Mouse (Mus musculus) spleen, postnatal 14 days (tissue): ENCODE results near the gene Ccdc28a.

Source experiments
- DNase-seq, 2 experiments: peaks; one replicate each; pipeline ENCODE4 v3.0.0; 2021 to 2022; ENCODE audit warnings: low spot score in 2 of 2

The Ccdc28a gene

GRCm38 (mm10) chr10:18234560-18235401 lies at the start of gene Ccdc28a:
TSS of gene Ccdc28a (minus strand) at chr10:18234998.
- DNase-seq: peak; percentile 81 to 92

GRCm38 (mm10) chr10:18283991-18284390 lies 49.2 kb upstream of the Ccdc28a start:
- no peak for DNase-seq

DNA sequence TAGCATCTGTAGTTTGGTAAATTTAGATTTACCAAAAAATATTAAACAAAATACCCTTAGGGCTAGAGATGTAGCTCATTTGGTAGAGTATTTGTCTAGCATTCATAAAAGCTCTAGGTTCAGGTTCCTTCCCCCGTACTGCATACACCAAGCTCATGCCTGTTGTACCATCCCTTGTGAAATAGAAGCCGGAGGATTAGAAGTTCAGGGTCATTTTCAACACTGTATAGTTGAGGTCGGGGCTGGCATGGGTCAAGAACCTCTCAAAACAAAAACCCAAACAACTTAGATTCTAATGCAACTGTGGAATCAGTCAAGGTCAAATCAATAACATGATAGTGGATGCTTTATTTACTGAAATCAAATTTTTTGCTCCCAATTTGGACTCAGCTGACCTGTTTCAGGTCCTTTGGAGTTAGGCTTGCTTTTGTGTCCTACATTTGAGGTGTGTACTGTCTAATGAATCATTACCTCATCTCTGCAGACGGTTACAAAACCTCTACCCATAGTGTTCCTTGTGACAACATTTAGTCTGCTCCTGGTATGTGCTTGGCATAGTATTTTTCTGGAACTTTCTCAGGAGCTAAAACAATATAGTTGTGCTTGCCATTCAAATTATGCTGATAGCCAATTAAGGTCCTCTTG lies 41.4 kb upstream of the Ccdc28a start:
- DNase-seq: no peak

GRCm38 (mm10) chr10:18251345-18251744 lies 16.5 kb upstream of the Ccdc28a start:
- no peak for DNase-seq

DNA sequence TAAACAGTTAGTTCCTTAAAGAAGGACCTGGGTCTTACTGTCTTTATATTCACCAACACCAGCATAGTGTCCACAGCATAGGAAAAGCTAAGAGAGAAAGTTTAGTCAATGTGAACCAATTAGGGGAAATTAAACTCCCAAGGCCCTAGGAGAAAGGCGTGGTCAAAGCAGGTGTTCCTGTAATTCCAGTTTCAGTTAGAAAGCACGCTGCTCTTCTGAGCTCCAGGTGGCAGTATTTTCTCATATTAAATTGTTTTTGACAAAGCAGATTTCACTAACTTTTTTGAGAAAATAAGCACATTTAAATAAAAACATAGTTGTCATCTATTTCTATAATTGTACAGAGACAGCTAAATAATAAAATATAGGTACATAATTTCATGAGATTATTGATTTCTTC lies 8.8 kb upstream of the Ccdc28a start:
- DNase-seq: no peak

GRCm38 (mm10) chr10:18237191-18237590 lies 2.4 kb upstream of the Ccdc28a start:
- no peak for DNase-seq

DNA sequence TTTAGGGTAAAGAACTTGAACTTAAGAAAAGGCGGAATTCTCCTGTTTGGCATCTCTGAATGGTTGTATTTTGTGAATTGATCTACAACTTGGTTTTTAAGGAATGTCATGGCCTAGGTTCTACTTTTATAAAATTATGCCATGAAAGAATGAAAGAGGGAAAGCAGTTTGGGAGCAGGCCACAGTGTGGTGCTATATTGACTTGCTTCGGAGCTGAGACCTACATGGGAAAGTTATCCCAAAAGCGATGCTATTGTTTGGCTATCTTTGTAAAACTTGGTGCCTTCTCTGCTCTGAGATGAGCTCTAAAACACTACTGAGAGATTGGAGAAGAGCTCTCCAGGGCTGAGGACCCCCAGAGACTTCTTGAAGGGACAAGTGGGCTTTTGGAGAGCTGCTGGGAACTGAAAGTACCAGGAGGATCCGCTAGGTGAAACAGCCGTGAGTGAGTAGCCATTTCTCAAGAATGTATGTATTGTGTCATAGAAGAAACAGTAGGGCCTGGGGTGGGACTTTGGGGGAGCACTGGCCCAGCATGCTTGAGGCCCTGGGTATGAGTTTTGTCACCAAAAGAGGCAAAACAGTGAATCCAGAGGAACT lies 1.6 kb upstream of the Ccdc28a start:
- no peak for DNase-seq

DNA sequence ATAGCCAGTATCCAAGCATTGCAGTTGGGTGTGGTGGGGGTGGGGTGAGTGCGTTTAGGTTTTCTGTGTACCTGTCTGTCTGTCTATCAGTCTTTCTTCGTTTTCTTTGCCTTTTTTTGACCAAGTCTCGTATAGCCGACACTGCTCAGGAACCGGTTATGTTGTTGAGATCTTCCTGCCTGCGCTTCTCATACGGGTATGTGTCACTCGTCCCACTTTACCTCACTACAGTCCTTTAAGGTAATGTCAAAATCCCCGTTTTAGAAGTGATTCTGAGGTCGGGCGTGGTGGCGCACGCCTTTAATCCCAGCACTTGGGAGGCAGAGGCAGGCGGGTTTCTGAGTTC lies 577 bp upstream of the Ccdc28a start:
- DNase-seq: no peak

- no peak for DNase-seq
Observed at GRCm38 (mm10) chr10:18233891-18234290, 907 bp downstream of the Ccdc28a start.

GRCm38 (mm10) chr10:18224386-18224785 lies 10.4 kb downstream of the Ccdc28a start:
- no peak for DNase-seq

DNA sequence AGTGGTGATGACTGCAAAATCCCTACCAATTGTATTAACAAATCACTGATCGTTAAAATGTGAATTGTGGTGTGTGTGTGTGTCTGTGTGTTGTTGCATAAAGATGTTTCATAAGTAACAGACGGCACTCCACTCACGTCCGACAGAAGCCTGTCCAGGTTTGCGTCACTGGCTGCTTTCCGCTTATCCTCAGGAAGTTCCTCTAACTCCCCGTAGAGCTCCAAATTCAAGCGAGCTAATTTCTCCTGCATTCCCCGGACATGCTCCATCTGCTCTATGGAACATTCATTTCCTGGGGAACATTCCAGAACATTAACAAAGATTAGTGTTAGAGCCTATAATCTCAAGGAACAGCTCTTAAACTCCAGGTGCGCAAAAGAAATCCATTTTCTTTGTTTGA lies 15.4 kb downstream of the Ccdc28a start:
- no peak for DNase-seq

DNA sequence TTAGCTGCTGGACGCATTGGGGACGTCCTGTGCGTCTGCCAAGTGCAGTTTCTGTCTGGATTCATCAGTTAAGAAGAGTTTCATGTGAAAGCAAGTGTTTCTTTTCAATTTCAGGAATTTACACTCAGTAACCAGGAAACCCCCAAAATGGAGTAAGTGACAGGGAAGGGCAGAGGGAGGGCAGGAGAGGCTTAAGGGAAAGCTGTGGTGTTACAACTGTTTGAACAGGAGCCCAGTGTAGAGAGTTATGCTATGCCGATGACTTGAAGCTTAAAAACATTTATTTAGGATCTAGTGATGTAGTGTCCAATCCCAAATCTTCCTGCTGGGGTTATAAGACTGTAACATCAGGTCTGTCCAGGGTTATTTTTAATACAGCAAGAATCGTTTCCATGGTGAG lies 20.7 kb downstream of the Ccdc28a start:
- DNase-seq: no peak

DNA sequence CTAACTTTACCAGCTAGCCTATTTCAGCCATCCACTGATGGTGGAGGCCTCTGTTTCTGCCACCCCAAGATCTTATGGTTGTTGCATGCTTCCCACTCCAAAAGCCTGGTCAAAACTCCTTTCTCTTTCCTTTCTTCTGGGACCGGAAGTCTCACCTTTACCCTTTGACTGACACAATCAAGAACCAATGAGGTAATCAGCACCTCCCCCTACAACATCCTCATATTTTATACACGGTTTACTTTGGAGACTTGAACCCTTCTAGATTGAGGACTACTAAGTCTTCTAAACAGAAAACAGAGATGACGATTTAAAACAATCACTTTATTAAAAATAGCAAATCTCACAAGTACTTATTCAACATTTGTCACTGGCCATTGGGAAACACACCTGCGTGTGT lies 21.4 kb downstream of the Ccdc28a start:
- no peak for DNase-seq

GRCm38 (mm10) chr10:18210726-18211125 lies 24.1 kb downstream of the Ccdc28a start, which contains the start of gene Ect2l:
TSS of gene Ect2l (minus strand) at chr10:18210890.
- peak in 1 of 2 experiments; percentile 5 for DNase-seq

- DNase-seq: no peak
Observed at GRCm38 (mm10) chr10:18210119-18210518, 24.7 kb downstream of the Ccdc28a start.

- no peak for DNase-seq
Observed at GRCm38 (mm10) chr10:18204067-18204466, 30.7 kb downstream of the Ccdc28a start.

GRCm38 (mm10) chr10:18202401-18202800 lies 32.4 kb downstream of the Ccdc28a start:
- no peak for DNase-seq

DNA sequence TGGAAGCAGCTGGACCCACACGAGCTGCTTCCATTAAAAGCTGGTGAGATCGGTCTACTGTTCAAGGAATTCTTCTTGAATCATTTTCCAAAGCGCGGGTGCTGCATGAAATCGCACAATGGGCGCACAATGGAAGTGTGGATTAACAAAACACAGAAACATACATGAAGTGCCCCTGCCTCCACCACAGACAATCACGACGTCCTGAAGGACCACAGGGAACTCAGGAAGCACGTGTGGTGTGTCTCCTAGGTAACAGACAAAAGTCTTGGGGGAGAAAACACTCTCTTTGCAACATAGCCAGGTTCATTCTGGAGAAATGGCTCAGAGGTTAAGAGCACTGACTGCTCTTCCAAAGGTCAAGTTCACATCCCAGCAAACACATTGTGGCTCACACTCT lies 34.1 kb downstream of the Ccdc28a start:
- DNase-seq: no peak

DNA sequence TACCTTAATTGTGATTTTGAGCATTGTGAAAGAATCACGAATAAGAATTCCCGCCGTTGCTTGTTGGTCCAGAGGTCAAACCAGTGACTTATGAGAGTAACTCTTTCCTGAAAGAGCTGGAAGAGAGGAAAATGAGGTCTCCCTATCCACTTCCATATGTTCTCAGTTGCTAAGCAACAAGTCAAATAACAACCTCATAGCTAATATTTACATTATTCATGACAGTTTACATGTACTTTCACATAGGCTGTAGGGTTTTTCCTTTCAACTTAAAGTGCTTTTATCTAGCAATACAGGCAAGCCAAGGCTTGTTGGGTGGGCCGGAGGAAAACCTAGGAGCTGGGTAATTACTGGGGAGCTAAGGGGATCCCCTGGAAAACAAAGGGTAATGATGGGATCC lies 34.9 kb downstream of the Ccdc28a start:
- no peak for DNase-seq

GRCm38 (mm10) chr10:18198286-18199015 lies 36.3 kb downstream of the Ccdc28a start:
- DNase-seq: no peak

DNA sequence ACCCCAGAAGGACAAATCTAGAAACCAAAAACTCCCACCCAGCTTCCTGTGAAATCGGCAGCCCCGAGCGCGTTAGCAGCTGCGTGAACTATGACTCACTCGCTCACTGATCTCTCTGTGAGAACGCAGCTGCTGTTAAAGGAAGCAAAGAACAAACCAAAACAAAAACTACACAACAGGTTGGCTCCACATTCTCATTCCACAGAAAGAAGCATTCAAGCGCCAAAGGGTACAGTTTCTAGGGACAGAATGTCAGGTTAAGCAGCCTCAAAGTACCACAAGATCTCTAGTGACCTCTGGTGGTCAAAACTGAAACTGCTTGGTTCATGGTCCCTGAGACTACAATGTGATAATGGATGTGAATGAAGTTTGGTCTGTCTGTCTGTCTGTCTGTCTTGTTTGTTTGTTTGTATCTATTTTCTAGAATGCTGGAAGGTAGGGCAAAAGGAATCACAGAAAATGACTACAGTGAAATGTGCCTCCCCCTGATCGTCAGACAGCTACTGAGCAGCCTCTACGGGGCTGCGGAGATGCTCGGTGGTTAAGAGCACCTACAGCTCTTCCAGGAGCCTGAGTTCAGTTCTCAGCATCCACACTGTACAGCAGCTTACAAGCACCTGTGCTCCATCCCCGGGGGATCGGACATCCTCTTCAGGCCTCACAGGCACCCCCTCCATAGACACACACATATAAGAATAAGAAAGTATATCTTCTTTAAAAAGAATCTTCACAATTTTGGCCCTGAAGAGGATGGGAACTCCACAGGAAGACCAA lies 37.4 kb downstream of the Ccdc28a start:
- peak in 1 of 2 experiments; percentile 50 for DNase-seq
